Mouse (Mus musculus) liver, embryonic 16.5 days (tissue): ENCODE results near the gene Dhh. TPM values are rescaled to one million over a fixed set of nuclear protein-coding genes. Genes with fewer than 3 reads are reported as not detected.

Experiments used
- ATAC-seq: fragments of 200-750 bp; cut with Nextera tagmentation; 2 replicates; pipeline ENCODE4 v1.8.0; 2017; ENCODE audit warnings: low read depth, mild to moderate bottlenecking, moderate number of reproducible peaks, moderate library complexity
- H3K27ac ChIP-seq: fragments of 300-500 bp; sonication (generic); 2 replicates; pipeline ENCODE4 v1.5.1; 2014; ENCODE audit warnings: mild to moderate bottlenecking, low read length
- H3K27me3 ChIP-seq: fragments of 300-500 bp; sonication (generic); 2 replicates; pipeline ENCODE4 v1.6.1; 2014; ENCODE audit warnings: low read depth, low read length, mixed read lengths; ENCODE audit not compliant: control insufficient read depth, insufficient read depth
- H3K36me3 ChIP-seq: fragments of 300-500 bp; sonication (generic); 2 replicates; pipeline ENCODE4 v1.6.1; 2014; ENCODE audit warnings: mild to moderate bottlenecking; ENCODE audit not compliant: control insufficient read depth, insufficient read depth
- H3K4me1 ChIP-seq: fragments of 300-500 bp; sonication (generic); 2 replicates; pipeline ENCODE4 v1.6.1; 2014; ENCODE audit warnings: low read depth, low read length, mixed read lengths; ENCODE audit not compliant: control insufficient read depth
- H3K4me2 ChIP-seq: fragments of 300-500 bp; sonication (generic); 2 replicates; pipeline ENCODE4 v1.6.1; 2014; ENCODE audit warnings: low read depth, low read length, mixed read lengths
- H3K4me3 ChIP-seq: fragments of 300-500 bp; sonication (generic); 2 replicates; pipeline ENCODE4 v1.5.1; 2014; ENCODE audit warnings: low read depth, mild to moderate bottlenecking, low read length
- H3K9ac ChIP-seq: fragments of 300-500 bp; sonication (generic); 2 replicates; pipeline ENCODE4 v1.6.1; 2014; ENCODE audit warnings: low read depth, low read length
- H3K9me3 ChIP-seq: fragments of 300-500 bp; sonication (generic); replicated peaks from 2 replicates; pipeline ENCODE4 v1.6.1; 2016; ENCODE audit warnings: low read length; ENCODE audit not compliant: control insufficient read depth
- WGBS: fragments of 180-500 bp; shearing (Covaris S2); extraction: QIAGEN DNeasy Blood & Tissue Kit; methylation state at CpG from one replicate; pipeline ENCODE4 v1.1.7; 2014; ENCODE audit not compliant: insufficient replicate concordance; 5-methylcytosine and 5-hydroxymethylcytosine counted together
- polyA plus RNA-seq: library from polyadenylated mRNA; unstranded; fragments of >200 nt; fragmentation: Nextera tagmentation; extraction: Ambion mirVana; gene quantifications from 2 replicates; pipeline ENCODE4 v1.2.1, GENCODE M21; 2015

The Dhh gene
- 0.11 TPM in 2 replicates for polyA plus RNA-seq

GRCm38 (mm10) chr15:98897928-98898800, at the start of gene Dhh:
TSS of gene Dhh (minus strand) at chr15:98898540.
- Histone ChIP-seq H3K9ac (no peak within 1 kb of the TSS), H3K4me1 (peaks cover 27% of the 10 kb centered on the region), H3K36me3 (no peaks in the 10 kb centered on the region), H3K4me3 (no peak within 1 kb of the TSS), H3K9me3 (no peaks in the 10 kb centered on the region), H3K27ac (no peak within 1 kb of the TSS), H3K4me2 (0 out of 2 replicates have a peak within 1 kb of the TSS, but pooled peaks have one; percentile 9), H3K27me3 (peaks cover 71% of the 10 kb centered on the region)
- WGBS, result 2% methylated on average over 41 of the region's 41 CpGs
- no peak for ATAC-seq

- H3K4me3 ChIP-seq, result no peak overlapping the region
- H3K9ac ChIP-seq, result no peak overlapping the region
- WGBS, result 61% methylated on average over 3 of the region's 3 CpGs
- no peaks in the 10 kb centered on the region for H3K36me3 ChIP-seq
- peaks cover 3% of the 10 kb centered on the region for H3K4me1 ChIP-seq
- no peaks in the 10 kb centered on the region for H3K9me3 ChIP-seq
- peaks cover 3% of the 10 kb centered on the region; the same call in 1 of the 2 replicates for H3K27me3 ChIP-seq
- no peak overlapping the region for H3K4me2 ChIP-seq
- no peak for ATAC-seq
- no peak overlapping the region for H3K27ac ChIP-seq
These were observed 49.5 kb upstream of the Dhh start for GRCm38 (mm10) chr15:98947884-98948283.

GRCm38 (mm10) chr15:98943133-98943532, 44.8 kb upstream of the Dhh start:
- Histone ChIP-seq H3K4me2 (no peak overlapping the region), H3K27ac (no peak overlapping the region), H3K4me3 (no peak overlapping the region), H3K36me3 (no peaks in the 10 kb centered on the region), H3K4me1 (no peaks in the 10 kb centered on the region; the same call in 1 of the 2 replicates), H3K9ac (no peak overlapping the region), H3K27me3 (no peaks in the 10 kb centered on the region), H3K9me3 (no peaks in the 10 kb centered on the region)
- ATAC-seq, result no peak
- WGBS, result 74% methylated on average over 4 of the region's 4 CpGs

GRCm38 (mm10) chr15:98942081-98942480, 43.7 kb upstream of the Dhh start:
- 69% methylated on average over 4 of the region's 4 CpGs for WGBS
- Histone ChIP-seq H3K27ac (no peak overlapping the region), H3K4me2 (no peak overlapping the region), H3K36me3 (no peaks in the 10 kb centered on the region), H3K4me3 (no peak overlapping the region), H3K4me1 (no peaks in the 10 kb centered on the region; the same call in 1 of the 2 replicates), H3K9ac (no peak overlapping the region), H3K27me3 (no peaks in the 10 kb centered on the region), H3K9me3 (no peaks in the 10 kb centered on the region)
- no peak for ATAC-seq

- no peak for ATAC-seq
- no peak overlapping the region for H3K9ac ChIP-seq
- H3K4me3 ChIP-seq, result no peak overlapping the region
- no peaks in the 10 kb centered on the region for H3K9me3 ChIP-seq
- H3K36me3 ChIP-seq, result no peaks in the 10 kb centered on the region
- no peak overlapping the region for H3K27ac ChIP-seq
- no peak overlapping the region for H3K4me2 ChIP-seq
- no peaks in the 10 kb centered on the region; the same call in 1 of the 2 replicates for H3K4me1 ChIP-seq
- WGBS, result 69% methylated on average over 2 of the region's 2 CpGs
- no peaks in the 10 kb centered on the region for H3K27me3 ChIP-seq
These were observed 43.2 kb upstream of the Dhh start for GRCm38 (mm10) chr15:98941539-98941938.

- Histone ChIP-seq H3K9me3 (no peaks in the 10 kb centered on the region), H3K27ac (no peak overlapping the region), H3K9ac (no peak overlapping the region), H3K36me3 (no peaks in the 10 kb centered on the region), H3K27me3 (no peaks in the 10 kb centered on the region), H3K4me3 (no peak overlapping the region), H3K4me1 (peaks cover 2% of the 10 kb centered on the region), H3K4me2 (no peak overlapping the region)
- 64% methylated on average over 10 of the region's 10 CpGs for WGBS
- no peak for ATAC-seq
These were observed 42.5 kb upstream of the Dhh start for GRCm38 (mm10) chr15:98940816-98941215.

GRCm38 (mm10) chr15:98934217-98934839, 36.0 kb upstream of the Dhh start, which contains the start of gene Tuba1b:
TSS of gene Tuba1b (minus strand) at chr15:98934565.
- ATAC-seq, result peak; percentile 95
- H3K9ac ChIP-seq, result peak within 1 kb of the TSS; percentile 93
- no peaks in the 10 kb centered on the region for H3K27me3 ChIP-seq
- H3K9me3 ChIP-seq, result no peaks in the 10 kb centered on the region
- peak within 1 kb of the TSS; percentile 97 for H3K27ac ChIP-seq
- peaks cover 8% of the 10 kb centered on the region for H3K36me3 ChIP-seq
- peak within 1 kb of the TSS; percentile 76 for H3K4me3 ChIP-seq
- H3K4me2 ChIP-seq, result peak within 1 kb of the TSS; percentile 86
- 0% methylated on average over 52 of the region's 58 CpGs for WGBS
- H3K4me1 ChIP-seq, result peaks cover 15% of the 10 kb centered on the region

- 0% methylated on average over 35 of the region's 35 CpGs for WGBS
- Histone ChIP-seq H3K9me3 (no peaks in the 10 kb centered on the region), H3K36me3 (peaks cover 8% of the 10 kb centered on the region), H3K4me3 (peak overlapping the region; percentile 76), H3K9ac (peak overlapping the region; percentile 93), H3K4me2 (peak overlapping the region; percentile 86), H3K27me3 (no peaks in the 10 kb centered on the region), H3K27ac (peak overlapping the region; percentile 97), H3K4me1 (peaks cover 15% of the 10 kb centered on the region)
- peak; percentile 73 for ATAC-seq
These were observed 35.5 kb upstream of the Dhh start for GRCm38 (mm10) chr15:98933833-98934216.
